Mouse (Mus musculus) lung, adult 2 months (tissue): ENCODE measurements around the gene Grip1. TPM values are rescaled to one million over a fixed set of nuclear protein-coding genes. Genes with fewer than 3 reads are reported as not detected.
A peak's percentile ranks its signal among the peaks of the same experiment; 100 is the strongest.

Experiments
- DNase-seq: peaks from one replicate; pipeline ENCODE4 v3.0.0; 2022
- H3K4me1 ChIP-seq: fragments of 200-500 bp; 2 replicates; pipeline ENCODE4 v1.6.1; 2011; ENCODE audit warnings: low read length; ENCODE audit not compliant: control insufficient read depth, insufficient read depth
- H3K4me3 ChIP-seq: fragments of 200-500 bp; replicated peaks from 2 replicates; pipeline ENCODE3; 2011; ENCODE audit warnings: low read depth, mild to moderate bottlenecking, control low read depth, low read length; ENCODE audit errors: extremely low read depth
- CTCF ChIP-seq: fragments of 200-500 bp; IDR thresholded peaks from 2 replicates; pipeline ENCODE4 v1.5.1; 2011; ENCODE audit warnings: mild to moderate bottlenecking, low read length, control low read depth; ENCODE audit not compliant: insufficient read depth
- POLR2A ChIP-seq: fragments of 200-500 bp; IDR thresholded peaks from 2 replicates; pipeline ENCODE4 v1.6.1; 2011; ENCODE audit warnings: low read depth, mild to moderate bottlenecking, control low read depth, low read length, borderline replicate concordance; ENCODE audit errors: extremely low read depth
- WGBS: fragments of 180-500 bp; shearing (Covaris S2); methylation state at CpG from one replicate; pipeline ENCODE4 v1.1.7; 2018; 5-methylcytosine and 5-hydroxymethylcytosine counted together
- polyA plus RNA-seq: library from polyadenylated mRNA; depleted of rRNA; stranded (reverse); fragments of >200 nt; gene quantifications from 2 replicates; pipeline ENCODE4 v1.2.3, GENCODE M21; 2012

Grip1 gene
- polyA plus RNA-seq, 1 experiment: 1.3 TPM

- TF ChIP-seq CTCF: no peak
- no peak for TF ChIP-seq POLR2A
- Histone ChIP-seq H3K4me1 (no peaks in the 10 kb centered on the region), H3K4me3 (no peak overlapping the region)
- DNase-seq: no peak
- 86% methylated on average over 5 of the region's 5 CpGs for WGBS
Observed at GRCm38 (mm10) chr10:120038194-120038593, 584.6 kb downstream of the Grip1 start.

GRCm38 (mm10) chr10:120044237-120044636 lies 590.6 kb downstream of the Grip1 start:
- no peaks in the 10 kb centered on the region for H3K4me1 ChIP-seq
- no peak overlapping the region for H3K4me3 ChIP-seq
- 85% methylated on average over 6 of the region's 6 CpGs for WGBS
- TF ChIP-seq CTCF: no peak
- no peak for TF ChIP-seq POLR2A
- no peak for DNase-seq

- WGBS: 87% methylated on average over 2 of the region's 2 CpGs
- TF ChIP-seq POLR2A (no peak), CTCF (no peak)
- DNase-seq: no peak
- Histone ChIP-seq H3K4me3 (no peak overlapping the region), H3K4me1 (no peaks in the 10 kb centered on the region)
Observed at GRCm38 (mm10) chr10:120044714-120045234, 591.1 kb downstream of the Grip1 start.

GRCm38 (mm10) chr10:120060579-120061237 lies 607.1 kb downstream of the Grip1 start:
- no peak for DNase-seq
- no peak overlapping the region for H3K4me3 ChIP-seq
- no peak for TF ChIP-seq CTCF
- no peak for TF ChIP-seq POLR2A
- no peaks in the 10 kb centered on the region for H3K4me1 ChIP-seq
- 49% methylated on average over 10 of the region's 10 CpGs for WGBS

GRCm38 (mm10) chr10:120061238-120062130 lies 607.9 kb downstream of the Grip1 start:
- no peak for TF ChIP-seq CTCF
- TF ChIP-seq POLR2A: no peak
- Histone ChIP-seq H3K4me1 (no peaks in the 10 kb centered on the region), H3K4me3 (no peak overlapping the region)
- WGBS: 61% methylated on average over 24 of the region's 24 CpGs
- DNase-seq: no peak

- peak; percentile 38 for DNase-seq
- 20% methylated on average over 5 of the region's 5 CpGs for WGBS
- Histone ChIP-seq H3K4me3 (no peak overlapping the region), H3K4me1 (no peaks in the 10 kb centered on the region)
- TF ChIP-seq POLR2A (no peak), CTCF (peak; percentile 70)
Observed at GRCm38 (mm10) chr10:120064424-120064823, 610.8 kb downstream of the Grip1 start.

- Histone ChIP-seq H3K4me3 (no peak overlapping the region), H3K4me1 (no peaks in the 10 kb centered on the region)
- WGBS: 93% methylated on average over 10 of the region's 10 CpGs
- no peak for DNase-seq
- TF ChIP-seq CTCF (no peak), POLR2A (no peak)
Observed at GRCm38 (mm10) chr10:120066319-120066718, 612.7 kb downstream of the Grip1 start.

- TF ChIP-seq CTCF: no peak
- no peak for TF ChIP-seq POLR2A
- no peaks in the 10 kb centered on the region for H3K4me1 ChIP-seq
- no peak for DNase-seq
- 80% methylated on average over 3 of the region's 3 CpGs for WGBS
- H3K4me3 ChIP-seq: no peak overlapping the region
Observed at GRCm38 (mm10) chr10:120077850-120078249, 624.2 kb downstream of the Grip1 start.

- WGBS: 91% methylated on average over 12 of the region's 12 CpGs
- no peak for DNase-seq
- Histone ChIP-seq H3K4me1 (no peaks in the 10 kb centered on the region), H3K4me3 (no peak overlapping the region)
- TF ChIP-seq CTCF (no peak), POLR2A (no peak)
Observed at GRCm38 (mm10) chr10:120092548-120092947, 638.9 kb downstream of the Grip1 start.
